Mouse (Mus musculus): ENCODE measurements at regions not wholly inside any gene's neighbourhood (a gene's known extent, or its start where the extent isn't known, plus 50 kb on each side); places are given as distances from the start of the nearest gene placed in this dataset.

GRCm38 (mm10) chr16:70880678-70881077 is 566.9 kb downstream of the Gbe1 start:
- TF ChIP-seq RCOR1 (IDR thresholded peaks at IDR 0.05; ENCODE audit: low read depth, low read length) (no peak), BHLHE40 (IDR thresholded peaks at IDR 0.05; ENCODE audit: borderline replicate concordance, low read depth, low read length) (no peak), E2F4 (IDR thresholded peaks at IDR 0.05; ENCODE audit: borderline replicate concordance, low read depth, low read length) (no peak), CHD1 (IDR thresholded peaks at IDR 0.05; ENCODE audit: low read depth, low read length) (no peak), MAZ (IDR thresholded peaks at IDR 0.05; ENCODE audit: low read depth, low read length) (no peak), JUND (IDR thresholded peaks at IDR 0.05; ENCODE audit: low read depth, low read length) (no peak), ETS1 (IDR thresholded peaks at IDR 0.05; ENCODE audit: low read depth, low read length) (no peak), SMC3 (IDR thresholded peaks at IDR 0.05; ENCODE audit: low read depth, low read length) (no peak), TBP (IDR thresholded peaks at IDR 0.05; ENCODE audit: low read depth, low read length) (no peak), GATA1 (IDR thresholded peaks at IDR 0.05; ENCODE audit: low read depth, low read length) (no peak)
- no peaks in the 10 kb centered on the region for H3K27me3 ChIP-seq (ENCODE audit: control insufficient read depth in 1 of 2, insufficient read depth in 2 of 2, low read length in 2 of 2)
- H3K27ac ChIP-seq (ENCODE audit: control insufficient read depth, low read depth, low read length), result no peak overlapping the region
- no peaks in the 10 kb centered on the region for H3K9me3 ChIP-seq (replicated peaks; ENCODE audit: insufficient read depth, low read length)
- no peaks in the 10 kb centered on the region for H3K36me3 ChIP-seq (ENCODE audit: control insufficient read depth in 1 of 2, insufficient read depth in 2 of 2, low read length in 2 of 2)
- no peaks in the 10 kb centered on the region; the same call in 1 of the 2 replicates for H3K79me2 ChIP-seq (ENCODE audit: control insufficient read depth, insufficient read depth, low read length, poor library complexity)
- no peak overlapping the region for H3K9ac ChIP-seq (ENCODE audit: control insufficient read depth, low read depth, low read length, poor library complexity, severe bottlenecking)
- no peaks in the 10 kb centered on the region for H3K4me1 ChIP-seq (ENCODE audit: control insufficient read depth in 1 of 2, insufficient read depth in 2 of 2, low read length in 2 of 2)
- H3K4me3 ChIP-seq (ENCODE audit: control insufficient read depth in 1 of 2, insufficient read depth in 1 of 2, low read depth in 2 of 2, low read length in 2 of 2), result no peak overlapping the region
- DNase-seq (ENCODE audit: low read depth, low spot score), result no peak

GRCm38 (mm10) chr16:70881098-70881850 is 567.5 kb downstream of the Gbe1 start:
- H3K4me3 ChIP-seq (ENCODE audit: control insufficient read depth in 1 of 2, insufficient read depth in 1 of 2, low read depth in 2 of 2, low read length in 2 of 2), result no peak overlapping the region
- TF ChIP-seq POLR2AphosphoS2 (IDR thresholded peaks at IDR 0.05; ENCODE audit: low read length), result no peak
- TF ChIP-seq RAD21 (IDR thresholded peaks at IDR 0.05; ENCODE audit: low read depth, low read length), result no peak
- no peak for TF ChIP-seq SMC3 (IDR thresholded peaks at IDR 0.05; ENCODE audit: low read depth, low read length)
- no peak for TF ChIP-seq MAX (IDR thresholded peaks at IDR 0.05; ENCODE audit: low read length)
- no peak for TF ChIP-seq TCF12 (IDR thresholded peaks at IDR 0.05; ENCODE audit: low read depth, low read length)
- TF ChIP-seq USF1 (IDR thresholded peaks at IDR 0.05; ENCODE audit: low read depth, low read length), result no peak
- TF ChIP-seq KAT2A (conservative IDR thresholded peaks at IDR 0.05; ENCODE audit: low read depth, low read length), result no peak
- TF ChIP-seq ZKSCAN1 (IDR thresholded peaks at IDR 0.05; ENCODE audit: low read depth, low read length), result no peak
- TF ChIP-seq UBTF (IDR thresholded peaks at IDR 0.05; ENCODE audit: borderline replicate concordance, insufficient read depth, low read depth, low read length), result no peak
- TF ChIP-seq GATA1 (IDR thresholded peaks at IDR 0.05; ENCODE audit: low read depth, low read length), result no peak
- no peak for TF ChIP-seq ZMIZ1 (IDR thresholded peaks at IDR 0.05; ENCODE audit: low read depth, low read length)
- TF ChIP-seq NRF1 (IDR thresholded peaks at IDR 0.05; ENCODE audit: insufficient read depth, low read depth, low read length, poor library complexity, severe bottlenecking), result no peak
- TF ChIP-seq MAFK (IDR thresholded peaks at IDR 0.05; ENCODE audit: borderline replicate concordance, low read depth, low read length), result no peak
- TF ChIP-seq CTCF (IDR thresholded peaks at IDR 0.05 in 2 of 3, conservative IDR thresholded peaks at IDR 0.05 in 1 of 3; ENCODE audit: control insufficient read depth in 1 of 3, insufficient read depth in 1 of 3, low read depth in 2 of 3, low read length in 3 of 3, poor library complexity in 1 of 3, severe bottlenecking in 1 of 3), result no peak
- H3K36me3 ChIP-seq (ENCODE audit: control insufficient read depth in 1 of 2, insufficient read depth in 2 of 2, low read length in 2 of 2), result no peaks in the 10 kb centered on the region

More at GRCm38 (mm10) chr16:70881098-70881850, 567.5 kb downstream of the Gbe1 start:
- Histone ChIP-seq H3K27ac (ENCODE audit: control insufficient read depth, low read depth, low read length) (no peak overlapping the region), H3K4me1 (ENCODE audit: control insufficient read depth in 1 of 2, insufficient read depth in 2 of 2, low read length in 2 of 2) (no peaks in the 10 kb centered on the region), H3K27me3 (ENCODE audit: control insufficient read depth in 1 of 2, insufficient read depth in 2 of 2, low read length in 2 of 2) (no peaks in the 10 kb centered on the region), H3K9ac (ENCODE audit: control insufficient read depth, low read depth, low read length, poor library complexity, severe bottlenecking) (no peak overlapping the region), H3K9me3 (replicated peaks; ENCODE audit: insufficient read depth, low read length) (no peaks in the 10 kb centered on the region), H3K79me2 (ENCODE audit: control insufficient read depth, insufficient read depth, low read length, poor library complexity) (no peaks in the 10 kb centered on the region; the same call in 1 of the 2 replicates)
- DNase-seq (ENCODE audit: low read depth, low spot score), result no peak
